Mouse (Mus musculus): ENCODE results near the gene Epha1.

GRCm38 (mm10) chr6:42380416-42381144 lies 7.5 kb upstream of the Epha1 start:
- TF ChIP-seq CTCF (IDR thresholded peaks at IDR 0.05; ENCODE audit: borderline replicate concordance, insufficient read depth, low read length): no peak; the same call in 1 of the 2 replicates
- no peak for TF ChIP-seq POLR2A (IDR thresholded peaks at IDR 0.05; ENCODE audit: low read depth, low read length)
